Mouse (Mus musculus): ENCODE measurements at regions not wholly inside any gene's neighbourhood (a gene's known extent, or its start where the extent isn't known, plus 50 kb on each side); places are given as distances from the start of the nearest gene placed in this dataset.

DNA sequence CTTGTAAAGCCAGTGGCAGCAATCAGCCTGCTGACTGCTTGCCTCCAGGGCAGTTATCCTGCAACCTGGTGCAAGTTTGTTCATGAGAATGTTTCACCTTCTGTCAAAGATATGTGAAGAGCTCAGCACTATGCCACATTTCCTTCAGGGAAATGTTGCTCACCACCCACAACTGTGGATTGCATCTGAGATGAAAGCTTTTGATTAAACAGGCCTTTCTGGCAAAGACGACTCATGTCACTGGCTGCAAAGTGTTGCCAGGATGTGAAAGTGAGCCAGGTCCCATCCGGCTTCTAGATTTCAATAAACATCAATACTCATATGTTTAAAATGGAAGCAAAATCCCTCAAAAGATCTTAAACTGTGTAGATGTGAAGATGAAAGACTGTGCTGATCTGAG lies 2121.0 kb downstream of the Gm37988 start:
- WGBS, result 66% methylated on average over 2 of the region's 2 CpGs
- H3K27me3 ChIP-seq, result no peaks in the 10 kb centered on the region
- no peaks in the 10 kb centered on the region for H3K36me3 ChIP-seq
- no peak overlapping the region for H3K9ac ChIP-seq
- no peak overlapping the region for H3K4me2 ChIP-seq
- no peak for ATAC-seq (replicated peaks; ENCODE audit: low FRiP score)
- H3K4me3 ChIP-seq (replicated peaks), result no peak overlapping the region
- H3K4me1 ChIP-seq, result no peaks in the 10 kb centered on the region
- H3K9me3 ChIP-seq (replicated peaks), result no peaks in the 10 kb centered on the region
- H3K27ac ChIP-seq, result no peak overlapping the region

DNA sequence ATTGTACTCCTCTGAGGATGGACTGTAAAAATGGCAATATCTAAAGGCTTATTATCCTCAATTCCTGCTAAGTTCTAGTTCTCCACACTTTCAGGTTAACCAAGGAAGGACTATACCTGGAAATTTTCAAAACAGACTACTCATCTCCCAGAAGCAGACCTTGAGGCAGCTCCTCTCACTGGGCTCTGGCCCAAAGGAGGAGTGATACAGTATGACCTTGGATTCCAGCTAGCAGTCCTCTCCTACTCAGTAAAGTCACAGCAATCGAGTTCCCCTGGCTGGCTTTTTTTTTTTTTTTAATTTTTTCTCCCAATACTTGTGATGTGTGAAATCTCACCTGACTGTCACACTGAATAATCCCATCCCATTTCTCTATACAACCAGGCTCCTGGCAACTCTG lies 2124.2 kb downstream of the Gm37988 start:
- Histone ChIP-seq H3K9me3 (replicated peaks) (no peaks in the 10 kb centered on the region), H3K27ac (no peak overlapping the region), H3K9ac (no peak overlapping the region), H3K36me3 (no peaks in the 10 kb centered on the region), H3K4me1 (no peaks in the 10 kb centered on the region), H3K4me3 (replicated peaks) (no peak overlapping the region), H3K4me2 (no peak overlapping the region), H3K27me3 (no peaks in the 10 kb centered on the region)
- 33% methylated on average over 1 of the region's 1 CpGs for WGBS
- no peak for ATAC-seq (replicated peaks; ENCODE audit: low FRiP score)

GRCm38 (mm10) chr1:6969838-6970237 lies 2162.1 kb downstream of the Gm37988 start:
- H3K4me1 ChIP-seq, result no peaks in the 10 kb centered on the region
- ATAC-seq (replicated peaks; ENCODE audit: low FRiP score), result no peak
- 100% methylated on average over 1 of the region's 1 CpGs for WGBS
- no peak overlapping the region for H3K9ac ChIP-seq
- H3K4me3 ChIP-seq (replicated peaks), result no peak overlapping the region
- H3K4me2 ChIP-seq, result no peak overlapping the region
- H3K27me3 ChIP-seq, result no peaks in the 10 kb centered on the region
- no peaks in the 10 kb centered on the region for H3K36me3 ChIP-seq
- no peak overlapping the region for H3K27ac ChIP-seq
- no peaks in the 10 kb centered on the region for H3K9me3 ChIP-seq (replicated peaks)

GRCm38 (mm10) chr1:6973749-6974327 lies 2166.1 kb downstream of the Gm37988 start:
- H3K27ac ChIP-seq, result no peak overlapping the region
- no peaks in the 10 kb centered on the region for H3K4me1 ChIP-seq
- no peak for ATAC-seq (replicated peaks; ENCODE audit: low FRiP score)
- H3K9ac ChIP-seq, result no peak overlapping the region
- H3K9me3 ChIP-seq (replicated peaks), result no peaks in the 10 kb centered on the region
- H3K36me3 ChIP-seq, result no peaks in the 10 kb centered on the region
- WGBS, result 70% methylated on average over 1 of the region's 1 CpGs
- no peak overlapping the region for H3K4me3 ChIP-seq (replicated peaks)
- H3K4me2 ChIP-seq, result no peak overlapping the region
- H3K27me3 ChIP-seq, result no peaks in the 10 kb centered on the region

- no peak overlapping the region for H3K4me2 ChIP-seq
- no peaks in the 10 kb centered on the region for H3K4me1 ChIP-seq
- H3K36me3 ChIP-seq, result no peaks in the 10 kb centered on the region
- no peak for ATAC-seq (replicated peaks; ENCODE audit: low FRiP score)
- H3K4me3 ChIP-seq (replicated peaks), result no peak overlapping the region
- H3K27ac ChIP-seq, result no peak overlapping the region
- H3K27me3 ChIP-seq, result no peaks in the 10 kb centered on the region
- no peaks in the 10 kb centered on the region for H3K9me3 ChIP-seq (replicated peaks)
- H3K9ac ChIP-seq, result no peak overlapping the region
- 75% methylated on average over 1 of the region's 1 CpGs for WGBS
These were observed 2171.9 kb downstream of the Gm37988 start for GRCm38 (mm10) chr1:6979626-6980025.

DNA sequence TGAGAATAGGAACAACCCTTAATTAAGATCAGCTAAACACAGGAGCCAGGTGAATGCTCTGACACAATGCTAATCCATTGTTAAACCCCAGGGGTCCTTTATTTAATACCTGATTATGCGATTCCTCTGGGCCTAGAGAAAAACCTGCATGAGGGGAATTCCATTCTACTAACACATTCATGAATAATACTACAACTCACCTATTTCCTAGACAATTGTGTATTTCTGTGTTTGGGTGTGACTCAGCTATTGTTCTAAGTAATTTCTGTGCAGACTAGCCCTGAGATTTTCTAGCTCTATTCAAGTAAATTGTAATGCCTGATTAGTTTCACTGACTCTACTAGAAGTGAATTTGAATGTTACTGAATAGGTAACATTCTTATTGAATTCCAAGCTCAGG lies 2176.5 kb downstream of the Gm37988 start:
- no peaks in the 10 kb centered on the region for H3K4me1 ChIP-seq
- no peak for ATAC-seq (replicated peaks; ENCODE audit: low FRiP score)
- 91% methylated on average over 1 of the region's 1 CpGs for WGBS
- H3K9ac ChIP-seq, result no peak overlapping the region
- H3K27ac ChIP-seq, result no peak overlapping the region
- H3K4me2 ChIP-seq, result no peak overlapping the region
- H3K9me3 ChIP-seq (replicated peaks), result no peaks in the 10 kb centered on the region
- no peak overlapping the region for H3K4me3 ChIP-seq (replicated peaks)
- H3K36me3 ChIP-seq, result no peaks in the 10 kb centered on the region
- H3K27me3 ChIP-seq, result no peaks in the 10 kb centered on the region

DNA sequence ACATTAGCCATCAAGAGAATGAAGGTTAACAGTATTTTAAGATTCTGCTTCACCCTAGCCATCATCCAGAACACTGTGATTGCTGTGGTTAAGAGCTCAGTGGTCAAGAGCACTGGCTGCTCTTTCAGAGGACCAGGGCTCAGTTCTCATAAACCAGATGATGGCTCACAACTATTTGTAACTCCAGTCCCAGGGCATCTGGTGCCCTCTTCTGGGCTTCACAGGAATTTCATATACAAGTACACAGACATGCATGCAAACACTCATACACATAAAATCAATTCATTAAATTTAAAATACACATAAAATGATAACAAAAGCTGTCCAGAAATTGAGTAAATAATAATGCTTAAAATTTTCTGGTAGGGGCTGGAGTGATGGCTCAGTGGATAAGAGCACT lies 2189.9 kb downstream of the Gm37988 start:
- Histone ChIP-seq H3K4me2 (no peak overlapping the region), H3K4me3 (replicated peaks) (no peak overlapping the region), H3K27me3 (no peaks in the 10 kb centered on the region), H3K9me3 (replicated peaks) (no peaks in the 10 kb centered on the region), H3K4me1 (no peaks in the 10 kb centered on the region), H3K36me3 (no peaks in the 10 kb centered on the region), H3K9ac (no peak overlapping the region), H3K27ac (no peak overlapping the region)
- ATAC-seq (replicated peaks; ENCODE audit: low FRiP score), result no peak

DNA sequence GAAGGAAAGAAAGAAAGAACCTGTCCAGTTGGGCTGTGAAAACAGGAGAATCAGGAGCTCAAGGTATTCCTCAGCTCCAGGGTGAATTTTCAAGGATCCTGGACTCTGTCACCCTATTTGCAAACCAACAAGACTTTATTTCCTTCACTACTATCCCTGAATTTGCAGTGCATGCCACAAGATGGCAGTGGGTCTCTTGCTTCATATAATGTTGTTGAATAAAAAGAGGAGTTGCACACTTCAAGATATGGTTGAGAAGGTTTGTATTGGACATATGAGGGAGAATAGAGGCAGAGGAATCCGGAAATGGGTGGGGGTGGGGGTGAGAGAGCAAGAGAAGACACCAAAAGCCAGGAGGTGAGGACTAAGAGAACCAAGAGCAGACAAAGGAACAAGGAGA lies 2202.5 kb downstream of the Gm37988 start:
- Histone ChIP-seq H3K4me1 (no peaks in the 10 kb centered on the region), H3K36me3 (no peaks in the 10 kb centered on the region), H3K9me3 (replicated peaks) (0 out of 2 replicates have a peak, but pooled peaks cover 3% of the 10 kb centered on the region), H3K27me3 (no peaks in the 10 kb centered on the region), H3K4me3 (replicated peaks) (no peak overlapping the region), H3K4me2 (no peak overlapping the region), H3K27ac (no peak overlapping the region), H3K9ac (no peak overlapping the region)
- ATAC-seq (replicated peaks; ENCODE audit: low FRiP score), result peak; percentile 52; the same call in 1 of the 2 replicates
- 19% methylated on average over 1 of the region's 1 CpGs for WGBS
